Mouse (Mus musculus) lung, embryonic 14.5 days (tissue): Measurements from ENCODE around the gene Rab31. TPM values are rescaled to one million over a fixed set of nuclear protein-coding genes. Genes with fewer than 3 reads are reported as not detected.

Source experiments
- ATAC-seq: fragments of 200-750 bp; cut with Nextera tagmentation; 2 replicates; pipeline ENCODE4 v1.8.0; 2017; ENCODE audit warnings: mild to moderate bottlenecking, moderate TSS enrichment, moderate library complexity; ENCODE audit not compliant: insufficient read depth
- DNase-seq: peaks from one replicate; pipeline ENCODE4 v3.0.0-alpha.2; 2015
- H3K27ac ChIP-seq: fragments of 300-500 bp; sonication (generic); 2 replicates; pipeline ENCODE4 v1.5.1; 2014; ENCODE audit warnings: low read depth, mild to moderate bottlenecking, moderate library complexity
- H3K27me3 ChIP-seq: fragments of 300-500 bp; sonication (generic); 2 replicates; pipeline ENCODE4 v1.6.1; 2014; ENCODE audit warnings: low read length, control low read depth; ENCODE audit not compliant: insufficient read depth
- H3K36me3 ChIP-seq: fragments of 300-500 bp; sonication (generic); 2 replicates; pipeline ENCODE4 v1.6.1; 2014; ENCODE audit warnings: control low read depth; ENCODE audit not compliant: insufficient read depth
- H3K4me1 ChIP-seq: fragments of 300-500 bp; sonication (generic); 2 replicates; pipeline ENCODE4 v1.6.1; 2014; ENCODE audit warnings: antibody characterized with exemption, control low read depth; ENCODE audit not compliant: insufficient read depth
- H3K4me2 ChIP-seq: fragments of 300-500 bp; sonication (generic); 2 replicates; pipeline ENCODE4 v1.6.1; 2014; ENCODE audit warnings: mild to moderate bottlenecking
- H3K4me3 ChIP-seq: fragments of 300-500 bp; sonication (generic); 2 replicates; pipeline ENCODE4 v1.5.1; 2014; ENCODE audit warnings: low read depth, low read length
- H3K9ac ChIP-seq: fragments of 300-500 bp; sonication (generic); 2 replicates; pipeline ENCODE4 v1.6.1; 2014
- H3K9me3 ChIP-seq: fragments of 300-500 bp; sonication (generic); 2 replicates; pipeline ENCODE4 v1.6.1; 2016; ENCODE audit warnings: low read depth, low read length, control low read depth
- CTCF ChIP-seq: IDR thresholded peaks from 2 replicates; pipeline ENCODE4 v1.5.1; 2016; ENCODE audit warnings: antibody characterized with exemption, low read depth
- WGBS: fragments of 180-500 bp; shearing (Covaris S2); extraction: QIAGEN DNeasy Blood & Tissue Kit; methylation state at CpG from one replicate; pipeline ENCODE4 v1.1.7; 2014; 5-methylcytosine and 5-hydroxymethylcytosine counted together
- polyA plus RNA-seq: library from polyadenylated mRNA; unstranded; fragments of >200 nt; fragmentation: Nextera tagmentation; extraction: Ambion mirVana; gene quantifications from 2 replicates; pipeline ENCODE4 v1.2.1, GENCODE M21; 2014

Gene Rab31
- polyA plus RNA-seq, 1 experiment from 2014 or later = 49.4 TPM

DNA sequence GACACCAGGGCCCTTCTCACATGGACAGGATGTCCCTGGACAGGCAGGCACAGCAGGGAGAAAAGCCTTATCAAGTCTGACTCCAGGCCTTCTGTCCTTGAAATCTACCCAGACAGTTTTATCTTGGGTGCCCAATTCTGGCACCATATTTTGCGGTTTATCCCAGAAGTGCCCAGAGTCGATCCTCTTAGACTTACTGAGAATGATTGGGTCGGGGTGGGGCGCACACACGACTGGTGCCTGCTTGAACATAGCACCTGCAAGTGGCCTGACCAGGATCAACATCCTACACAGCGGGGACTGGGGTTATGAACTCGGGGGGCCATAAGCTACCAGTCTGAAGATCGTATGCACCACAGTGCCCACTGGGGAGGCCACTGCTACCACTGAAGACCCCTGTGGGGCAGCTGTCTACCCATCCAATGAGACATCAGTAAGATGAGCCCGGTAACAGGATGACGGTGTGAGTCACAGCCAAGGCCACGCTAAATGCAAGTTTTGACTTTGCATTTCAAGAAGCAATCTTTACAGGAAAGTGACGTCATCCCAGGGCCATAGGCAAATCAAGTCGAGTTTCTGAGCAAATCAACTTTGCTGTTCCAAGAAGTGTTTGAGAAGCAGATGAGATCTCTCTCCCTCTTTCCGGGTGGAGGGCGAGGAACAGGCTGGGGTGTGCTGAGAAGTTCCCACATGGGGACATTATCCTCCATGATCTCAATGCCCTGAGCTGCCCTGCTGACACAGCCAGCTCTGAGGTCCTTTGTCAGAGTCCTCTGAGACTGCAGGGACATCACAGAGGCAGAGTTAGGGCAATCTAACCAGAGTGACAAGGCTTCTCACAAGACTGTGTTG is 32.5 kb downstream of the Rab31 start:
- 77% methylated on average over 15 of the region's 15 CpGs for WGBS
- H3K36me3 ChIP-seq = no peaks in the 10 kb centered on the region
- H3K4me2 ChIP-seq = no peak overlapping the region
- DNase-seq (no peak), ATAC-seq (no peak)
- H3K4me3 ChIP-seq = no peak overlapping the region
- H3K9ac ChIP-seq = no peak overlapping the region
- H3K4me1 ChIP-seq = no peaks in the 10 kb centered on the region
- TF ChIP-seq CTCF = no peak
- H3K9me3 ChIP-seq = no peaks in the 10 kb centered on the region
- H3K27ac ChIP-seq = no peak overlapping the region
- H3K27me3 ChIP-seq = no peaks in the 10 kb centered on the region

GRCm38 (mm10) chr17:65737622-65738021 is 34.9 kb downstream of the Rab31 start:
- Histone ChIP-seq H3K36me3 (no peaks in the 10 kb centered on the region), H3K4me2 (no peak overlapping the region), H3K9ac (no peak overlapping the region), H3K4me3 (no peak overlapping the region), H3K27me3 (no peaks in the 10 kb centered on the region), H3K9me3 (no peaks in the 10 kb centered on the region), H3K4me1 (no peaks in the 10 kb centered on the region), H3K27ac (no peak overlapping the region)
- WGBS = 82% methylated on average over 6 of the region's 6 CpGs
- DNase-seq (peak; percentile 26), ATAC-seq (no peak)
- no peak for TF ChIP-seq CTCF

GRCm38 (mm10) chr17:65737175-65737574 is 35.4 kb downstream of the Rab31 start:
- no peak for TF ChIP-seq CTCF
- H3K4me2 ChIP-seq = no peak overlapping the region
- no peaks in the 10 kb centered on the region for H3K36me3 ChIP-seq
- H3K4me3 ChIP-seq = no peak overlapping the region
- 83% methylated on average over 5 of the region's 5 CpGs for WGBS
- H3K4me1 ChIP-seq = no peaks in the 10 kb centered on the region
- ATAC-seq (no peak), DNase-seq (no peak)
- H3K27me3 ChIP-seq = no peaks in the 10 kb centered on the region
- H3K9ac ChIP-seq = no peak overlapping the region
- no peak overlapping the region for H3K27ac ChIP-seq
- no peaks in the 10 kb centered on the region for H3K9me3 ChIP-seq

GRCm38 (mm10) chr17:65735088-65735487 is 37.5 kb downstream of the Rab31 start:
- Histone ChIP-seq H3K27me3 (no peaks in the 10 kb centered on the region), H3K4me2 (no peak overlapping the region), H3K9me3 (no peaks in the 10 kb centered on the region), H3K27ac (no peak overlapping the region), H3K9ac (no peak overlapping the region), H3K4me3 (no peak overlapping the region), H3K36me3 (no peaks in the 10 kb centered on the region), H3K4me1 (no peaks in the 10 kb centered on the region)
- DNase-seq (no peak), ATAC-seq (no peak)
- no peak for TF ChIP-seq CTCF
- WGBS = 77% methylated on average over 2 of the region's 2 CpGs

DNA sequence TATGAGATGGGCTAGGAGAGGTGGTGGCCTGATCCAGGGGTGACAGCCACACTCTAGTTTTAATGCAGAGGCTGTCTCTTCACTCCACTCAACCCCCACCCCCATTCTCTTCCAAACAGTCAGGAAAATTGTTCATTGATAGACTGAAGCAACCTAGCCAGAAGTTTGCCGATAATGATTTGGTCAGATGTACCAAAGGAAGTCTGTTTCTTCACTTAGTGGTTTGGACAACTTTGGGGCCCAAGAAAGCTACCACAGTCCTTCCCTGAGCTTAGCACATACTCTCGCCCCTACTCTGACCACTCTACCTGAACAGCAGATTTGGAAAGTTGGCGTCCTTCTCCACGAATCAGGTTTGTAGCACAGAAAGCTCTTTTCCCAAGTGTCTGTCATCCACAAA is 39.9 kb downstream of the Rab31 start:
- H3K9ac ChIP-seq = no peak overlapping the region
- no peaks in the 10 kb centered on the region for H3K36me3 ChIP-seq
- H3K27ac ChIP-seq = no peak overlapping the region
- H3K9me3 ChIP-seq = no peaks in the 10 kb centered on the region
- H3K27me3 ChIP-seq = no peaks in the 10 kb centered on the region
- H3K4me1 ChIP-seq = no peaks in the 10 kb centered on the region
- DNase-seq (no peak), ATAC-seq (no peak)
- no peak for TF ChIP-seq CTCF
- WGBS = 75% methylated on average over 4 of the region's 4 CpGs
- H3K4me3 ChIP-seq = no peak overlapping the region
- no peak overlapping the region for H3K4me2 ChIP-seq

DNA sequence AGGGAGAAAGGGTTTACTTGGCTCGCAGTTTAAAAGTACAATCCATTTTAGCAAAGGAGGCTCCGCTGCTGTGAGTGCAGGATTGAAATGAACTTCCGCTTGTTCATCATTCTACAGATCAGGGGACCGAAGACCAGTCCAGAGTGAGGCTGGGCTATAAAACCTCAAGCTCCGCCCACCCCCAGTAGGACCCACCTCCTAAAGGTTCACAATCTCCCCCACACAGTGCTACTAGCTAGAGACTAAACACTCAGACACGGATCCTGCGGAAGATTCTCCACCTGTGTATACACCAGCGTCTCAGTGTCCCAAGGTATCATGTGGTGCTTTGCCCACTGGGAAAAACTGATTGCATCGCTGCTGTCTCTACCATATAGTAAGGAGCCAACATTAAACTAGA is 40.8 kb downstream of the Rab31 start:
- H3K27me3 ChIP-seq = no peaks in the 10 kb centered on the region
- no peak overlapping the region for H3K4me2 ChIP-seq
- H3K4me3 ChIP-seq = no peak overlapping the region
- DNase-seq = no peak
- no peaks in the 10 kb centered on the region for H3K36me3 ChIP-seq
- no peak overlapping the region for H3K9ac ChIP-seq
- no peak overlapping the region for H3K27ac ChIP-seq
- no peaks in the 10 kb centered on the region for H3K4me1 ChIP-seq
- WGBS = 84% methylated on average over 9 of the region's 9 CpGs
- TF ChIP-seq CTCF = no peak
- H3K9me3 ChIP-seq = no peaks in the 10 kb centered on the region
- no peak for ATAC-seq

DNA sequence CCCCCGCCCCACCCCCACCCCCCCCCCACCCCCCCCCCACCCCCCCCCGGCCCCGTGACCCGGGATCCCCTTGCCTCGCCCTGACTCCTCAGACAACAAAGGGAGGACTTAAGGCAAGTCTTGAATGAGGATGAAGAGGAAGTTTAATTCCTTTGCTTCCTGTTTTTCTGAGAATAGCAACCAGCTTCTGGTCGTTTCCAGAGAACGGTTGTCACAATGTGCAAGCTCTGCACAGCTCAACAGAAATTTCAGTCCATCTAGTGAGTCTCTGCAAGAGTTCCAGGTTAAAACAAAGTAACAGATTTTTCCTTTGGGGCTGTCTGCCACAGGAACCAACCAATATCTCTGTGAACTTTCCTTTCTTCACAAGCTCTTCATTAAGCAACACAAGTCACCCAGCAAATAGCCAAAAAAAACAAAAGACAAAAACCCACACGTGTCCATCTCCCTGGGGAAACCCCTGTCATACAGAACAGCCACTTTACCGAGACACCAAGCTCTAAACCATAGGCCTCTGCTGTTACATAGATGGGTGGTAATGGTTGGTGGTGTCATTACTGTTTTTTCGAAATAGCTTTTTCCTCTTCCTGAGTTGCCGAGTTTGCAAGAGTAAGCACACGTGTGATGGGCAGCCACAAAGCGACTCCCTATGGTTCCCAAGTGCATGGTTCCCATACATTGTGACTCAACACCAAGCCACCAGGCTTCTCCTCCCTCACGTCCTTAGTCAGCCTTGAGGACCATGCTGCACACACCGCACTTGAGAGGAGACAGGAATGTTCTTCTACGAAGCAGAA is 42.4 kb downstream of the Rab31 start:
- Histone ChIP-seq H3K9me3 (no peaks in the 10 kb centered on the region), H3K4me2 (0 out of 2 replicates have a peak overlapping the region, but pooled peaks have one; percentile 5), H3K9ac (no peak overlapping the region), H3K36me3 (no peaks in the 10 kb centered on the region), H3K27me3 (no peaks in the 10 kb centered on the region), H3K27ac (no peak overlapping the region; the same call in 1 of the 2 replicates), H3K4me1 (no peaks in the 10 kb centered on the region), H3K4me3 (no peak overlapping the region)
- ATAC-seq (no peak), DNase-seq (peak; percentile 36)
- WGBS = 66% methylated on average over 15 of the region's 16 CpGs
- TF ChIP-seq CTCF = no peak
